ENCODE assay signal across 8 mouse cellular contexts in genomic region chrX:42359381-42360172, GRCm38 (mm10).
DNase-seq lines count a peak whose midpoint lies in the region; ATAC-seq and TF ChIP-seq lines count a peak whose summit lies in the region.

No protein-coding gene starts in this region.

- no peaks in the 10 kb centered on the region for H3K4me1 ChIP-seq in heart, embryonic 15.5 days (replicated peaks)
- no peaks in the 10 kb centered on the region for H3K4me1 ChIP-seq in embryonic facial prominence, embryonic 13.5 days
- H3K4me1 ChIP-seq in hindbrain, postnatal 0 days (ENCODE audit: insufficient read depth, low read length): no peaks in the 10 kb centered on the region
- no peaks in the 10 kb centered on the region; the same call in 1 of the 2 replicates for H3K4me1 ChIP-seq in midbrain, embryonic 16.5 days (ENCODE audit: control insufficient read depth, insufficient read depth, low read length)

- DNase-seq in heart, adult 18-20 months: no peak
- no peak for DNase-seq in hindbrain, postnatal 0 days (ENCODE audit: low spot score)
- DNase-seq in cerebellum, postnatal 25 days: no peak
- no peak for DNase-seq in left cerebral cortex, adult 9 months (ENCODE audit: low spot score in 2 of 2)
- DNase-seq in Muller cell, postnatal 12 days (ENCODE audit: inconsistent ontology term): no peak

- 34% methylated on average over 12 of the region's 12 CpGs for WGBS in heart, embryonic 15.5 days
- 40% methylated on average over 10 of the region's 12 CpGs for WGBS in embryonic facial prominence, embryonic 13.5 days
- WGBS in hindbrain, postnatal 0 days: 35% methylated on average over 12 of the region's 12 CpGs
- 18% methylated on average over 8 of the region's 12 CpGs for WGBS in midbrain, embryonic 16.5 days

- no peaks in the 10 kb centered on the region for H3K9me3 ChIP-seq in heart, embryonic 15.5 days (replicated peaks)
- no peaks in the 10 kb centered on the region for H3K9me3 ChIP-seq in embryonic facial prominence, embryonic 13.5 days
- H3K9me3 ChIP-seq in hindbrain, postnatal 0 days (ENCODE audit: low read length): no peaks in the 10 kb centered on the region
- no peaks in the 10 kb centered on the region for H3K9me3 ChIP-seq in midbrain, embryonic 16.5 days (replicated peaks; ENCODE audit: control insufficient read depth, low read length, poor library complexity, severe bottlenecking)

- TF ChIP-seq CTCF in hindbrain, postnatal 0 days (IDR thresholded peaks at IDR 0.05; ENCODE audit: low read depth): no peak

- H3K4me2 ChIP-seq in heart, embryonic 15.5 days: peak overlapping the region; percentile 58
- peak overlapping the region; percentile 55 for H3K4me2 ChIP-seq in embryonic facial prominence, embryonic 13.5 days
- H3K4me2 ChIP-seq in hindbrain, postnatal 0 days (ENCODE audit: low read depth, low read length): peak overlapping the region; percentile 51
- H3K4me2 ChIP-seq in midbrain, embryonic 16.5 days (ENCODE audit: low read length): peak overlapping the region; percentile 47

- peak overlapping the region; percentile 32 for H3K4me3 ChIP-seq in heart, embryonic 15.5 days
- peak overlapping the region; percentile 31; the same call in 1 of the 2 replicates for H3K4me3 ChIP-seq in embryonic facial prominence, embryonic 13.5 days
- peak overlapping the region; percentile 24; the same call in 1 of the 2 replicates for H3K4me3 ChIP-seq in hindbrain, postnatal 0 days (ENCODE audit: low read length)
- no peak overlapping the region for H3K4me3 ChIP-seq in midbrain, embryonic 16.5 days (ENCODE audit: low read depth, low read length)

- H3K36me3 ChIP-seq in heart, embryonic 15.5 days: no peaks in the 10 kb centered on the region
- H3K36me3 ChIP-seq in embryonic facial prominence, embryonic 13.5 days: no peaks in the 10 kb centered on the region
- no peaks in the 10 kb centered on the region for H3K36me3 ChIP-seq in hindbrain, postnatal 0 days (ENCODE audit: insufficient read depth, low read length)
- no peaks in the 10 kb centered on the region for H3K36me3 ChIP-seq in midbrain, embryonic 16.5 days (ENCODE audit: control insufficient read depth, insufficient read depth, low read length)

- H3K27ac ChIP-seq in heart, embryonic 15.5 days: peak overlapping the region; percentile 42; the same call in 1 of the 2 replicates
- no peak overlapping the region for H3K27ac ChIP-seq in embryonic facial prominence, embryonic 13.5 days
- H3K27ac ChIP-seq in hindbrain, postnatal 0 days: no peak overlapping the region
- H3K27ac ChIP-seq in midbrain, embryonic 16.5 days (ENCODE audit: low read length): no peak overlapping the region

- no peak overlapping the region for H3K9ac ChIP-seq in heart, embryonic 15.5 days
- no peak overlapping the region for H3K9ac ChIP-seq in embryonic facial prominence, embryonic 13.5 days
- no peak overlapping the region for H3K9ac ChIP-seq in hindbrain, postnatal 0 days (replicated peaks; ENCODE audit: low read length)
- H3K9ac ChIP-seq in midbrain, embryonic 16.5 days (ENCODE audit: low read depth, low read length): no peak overlapping the region

- ATAC-seq in heart, embryonic 15.5 days (replicated peaks; ENCODE audit: insufficient number of reproducible peaks, insufficient read depth, low FRiP score, low read depth): no peak
- no peak for ATAC-seq in embryonic facial prominence, embryonic 13.5 days (ENCODE audit: insufficient number of reproducible peaks, insufficient read depth, low FRiP score, low TSS enrichment, low read depth)
- ATAC-seq in hindbrain, postnatal 0 days: no peak
- no peak for ATAC-seq in midbrain, embryonic 16.5 days

- H3K27me3 ChIP-seq in heart, embryonic 15.5 days: no peaks in the 10 kb centered on the region
- no peaks in the 10 kb centered on the region for H3K27me3 ChIP-seq in embryonic facial prominence, embryonic 13.5 days
- H3K27me3 ChIP-seq in hindbrain, postnatal 0 days (ENCODE audit: insufficient read depth, low read length): no peaks in the 10 kb centered on the region
- H3K27me3 ChIP-seq in midbrain, embryonic 16.5 days (ENCODE audit: control insufficient read depth, insufficient read depth, low read depth, low read length): no peaks in the 10 kb centered on the region
